Mouse (Mus musculus) ES-E14 (cell line): ENCODE measurements around the gene Cyp2s1. TPM values are rescaled to one million over a fixed set of nuclear protein-coding genes. Genes with fewer than 3 reads are reported as not detected.

Source experiments
- DNase-seq: peaks from one replicate; pipeline ENCODE4 v3.0.0-alpha.2; 2013; ENCODE audit warnings: low read depth, low spot score
- H3K27ac ChIP-seq: 2 replicates; pipeline ENCODE4 v1.5.1; 2012; ENCODE audit warnings: low read depth, mild to moderate bottlenecking, low read length, moderate library complexity, mixed read lengths; ENCODE audit not compliant: poor library complexity, insufficient read depth, severe bottlenecking
- H3K36me3 ChIP-seq: 2 replicates; pipeline ENCODE4 v1.6.1; 2012; ENCODE audit warnings: mild to moderate bottlenecking, low read length, moderate library complexity, mixed read lengths; ENCODE audit not compliant: control insufficient read depth, poor library complexity, insufficient read depth, severe bottlenecking
- H3K4me1 ChIP-seq, 2 experiments: fragments of 150-350 bp in 1 of 2; sonication (generic) in 1 of 2; 2 replicates each; pipeline ENCODE4 v1.6.1; 2012; ENCODE audit warnings: low read length in 2 of 2, mild to moderate bottlenecking in 1 of 2, mixed read lengths in 1 of 2; ENCODE audit not compliant: control insufficient read depth in 2 of 2, insufficient read depth in 2 of 2, poor library complexity in 1 of 2
- H3K4me3 ChIP-seq, 2 experiments: fragments of 150-350 bp in 1 of 2; sonication (generic) in 1 of 2; 2 replicates each; pipeline ENCODE4 v1.5.1; 2012; ENCODE audit warnings: low read length in 2 of 2, low read depth in 1 of 2, mild to moderate bottlenecking in 1 of 2, mixed read lengths in 1 of 2; ENCODE audit not compliant: insufficient read depth in 1 of 2, poor library complexity in 1 of 2, severe bottlenecking in 1 of 2
- H3K9ac ChIP-seq: 2 replicates; pipeline ENCODE4 v1.6.1; 2012; ENCODE audit warnings: low read depth, mild to moderate bottlenecking, low read length, mixed read lengths; ENCODE audit not compliant: poor library complexity, insufficient read depth, severe bottlenecking
- H3K9me3 ChIP-seq: fragments of 150-350 bp; sonication (generic); 2 replicates; pipeline ENCODE4 v1.6.1; 2012; ENCODE audit warnings: low read depth, mild to moderate bottlenecking, low read length; ENCODE audit not compliant: control insufficient read depth, insufficient read depth
- CHD2 ChIP-seq: IDR thresholded peaks from 2 replicates; pipeline ENCODE4 v1.6.1; 2014; ENCODE audit warnings: mild to moderate bottlenecking, low read depth, low read length, inconsistent platforms
- HCFC1 ChIP-seq: IDR thresholded peaks from 2 replicates; pipeline ENCODE4 v1.6.1; 2012; ENCODE audit warnings: low read length, inconsistent platforms, borderline replicate concordance; ENCODE audit not compliant: insufficient read depth
- MAFK ChIP-seq: IDR thresholded peaks from 2 replicates; pipeline ENCODE4 v1.6.1; 2014; ENCODE audit warnings: mild to moderate bottlenecking, low read depth, low read length, inconsistent platforms; ENCODE audit not compliant: insufficient read depth
- ZC3H11A ChIP-seq: IDR thresholded peaks from 2 replicates; pipeline ENCODE4 v1.6.1; 2012; ENCODE audit warnings: low read depth, mild to moderate bottlenecking, inconsistent platforms, low read length, borderline replicate concordance
- ZNF384 ChIP-seq: IDR thresholded peaks from 2 replicates; pipeline ENCODE4 v1.6.1; 2012; ENCODE audit warnings: low read depth, low read length, inconsistent platforms
- in situ Hi-C, 2 experiments: fragments of 600-800 bp; cut with MboI; formaldehyde crosslinking; loops; one replicate each; pipeline ENCODE4 v1.15.1; 2025; ENCODE audit warnings: low sequenced_read_pairs in 2 of 2, inconsistent platforms in 1 of 2; ENCODE audit not compliant: unreplicated experiment in 2 of 2
- total RNA-seq: library from RNA; depleted of rRNA; stranded (reverse); fragments of 300-350 nt; gene quantifications from 2 replicates; pipeline ENCODE4 v1.2.3, GENCODE M21; 2012

Cyp2s1 gene
- total RNA-seq, 1 experiment: 11.2 TPM

GRCm38 (mm10) chr7:25805631-25806343 lies 10.9 kb downstream of the Cyp2s1 start:
- no peaks in the 10 kb centered on the region for H3K36me3 ChIP-seq
- 0 out of 2 replicates have a peak overlapping the region, but pooled peaks have one; percentile 54 for H3K9ac ChIP-seq
- TF ChIP-seq MAFK: no peak
- 0 out of 2 replicates have a peak, but pooled peaks have one; percentile 15 for TF ChIP-seq ZNF384
- peak; percentile 56 for TF ChIP-seq ZC3H11A
- 0 out of 2 replicates have a peak, but pooled peaks have one; percentile 45 for TF ChIP-seq CHD2
- peaks cover 0 to 18% of the 10 kb centered on the region in 2 experiments; a peak in 2 of 4 replicates for H3K4me1 ChIP-seq
- no peaks in the 10 kb centered on the region for H3K9me3 ChIP-seq
- in situ Hi-C loops: loop anchor here in 1 of 2 experiments (10.0 kb wide), 1 partner anchor 51 kb away; the partner anchor contains the start of gene Hnrnpul1
- no peak overlapping the region for H3K27ac ChIP-seq
- peak; percentile 77 for DNase-seq
- H3K4me3 ChIP-seq: peak overlapping the region in 1 of 2 experiments; percentile 28; a peak in 1 of 4 replicates

DNA sequence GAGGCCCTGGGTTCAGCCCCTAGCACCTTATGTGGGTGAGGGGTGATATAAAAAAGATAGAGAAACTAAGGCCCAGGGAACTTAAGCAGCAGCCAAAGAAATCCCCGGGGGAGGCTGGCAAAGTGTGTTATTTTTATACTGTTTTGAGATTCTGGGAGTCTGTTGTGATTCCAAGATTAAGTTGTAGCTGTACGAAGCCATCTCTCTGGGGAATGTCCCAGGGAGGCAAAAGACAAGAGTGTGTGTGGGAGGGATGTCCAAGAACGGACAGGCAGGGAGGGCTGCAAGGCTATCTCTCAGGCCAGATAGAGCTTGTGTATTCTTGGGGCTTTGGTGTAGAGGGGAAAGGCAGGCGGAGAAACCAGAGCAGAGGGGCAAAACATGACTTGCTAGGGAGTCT lies 11.9 kb downstream of the Cyp2s1 start:
- DNase-seq: no peak
- H3K9me3 ChIP-seq: no peaks in the 10 kb centered on the region
- H3K27ac ChIP-seq: no peak overlapping the region
- no peak overlapping the region for H3K9ac ChIP-seq
- in situ Hi-C loops: loop anchor here in 1 of 2 experiments (10.0 kb wide), 1 partner anchor 50 kb away; the partner anchor contains the start of gene Hnrnpul1
- TF ChIP-seq ZC3H11A: no peak
- TF ChIP-seq MAFK: no peak
- no peak for TF ChIP-seq HCFC1
- no peak for TF ChIP-seq CHD2
- no peak for TF ChIP-seq ZNF384
- no peaks in the 10 kb centered on the region for H3K36me3 ChIP-seq
- peaks cover 0 to 18% of the 10 kb centered on the region in 2 experiments; a peak in 2 of 4 replicates for H3K4me1 ChIP-seq
- no peak overlapping the region for H3K4me3 ChIP-seq

DNA sequence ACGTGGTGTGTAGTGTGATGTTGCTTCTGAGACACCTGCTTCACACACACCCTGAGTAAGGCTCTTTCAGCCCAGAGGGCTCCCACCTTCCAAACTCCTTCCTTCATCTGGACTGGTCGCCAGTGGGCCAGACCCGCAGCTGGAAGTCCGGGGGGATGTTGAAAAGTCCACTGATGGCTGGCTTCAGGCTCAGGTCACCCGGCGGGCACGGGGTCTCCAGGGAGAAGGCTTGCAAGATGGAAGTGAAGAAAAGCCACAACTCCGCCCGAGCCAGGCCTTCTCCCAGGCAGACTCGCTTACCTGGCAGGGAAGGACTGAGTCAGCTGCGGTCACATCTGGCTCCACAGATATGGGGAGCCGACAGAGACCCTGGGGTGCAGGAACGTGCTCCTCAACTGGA lies 13.3 kb downstream of the Cyp2s1 start:
- no peak for DNase-seq
- no peak for TF ChIP-seq ZNF384
- Histone ChIP-seq H3K4me3 (no peak overlapping the region; a peak in 2 of 4 replicates), H3K9me3 (no peaks in the 10 kb centered on the region), H3K36me3 (no peaks in the 10 kb centered on the region), H3K4me1 (peaks cover 0 to 18% of the 10 kb centered on the region in 2 experiments; a peak in 2 of 4 replicates), H3K27ac (no peak overlapping the region), H3K9ac (no peak overlapping the region; the same call in 1 of the 2 replicates)
- in situ Hi-C loops: loop anchor here in 1 of 2 experiments (10.0 kb wide), 1 partner anchor 49 kb away; the partner anchor contains the start of gene Hnrnpul1

- Histone ChIP-seq H3K27ac (no peak overlapping the region), H3K36me3 (no peaks in the 10 kb centered on the region), H3K9me3 (no peaks in the 10 kb centered on the region), H3K4me1 (peaks cover 0 to 18% of the 10 kb centered on the region in 2 experiments; a peak in 2 of 4 replicates), H3K9ac (no peak overlapping the region), H3K4me3 (peak overlapping the region; percentile 16 to 20; a peak in 3 of 4 replicates)
- TF ChIP-seq CHD2: no peak
- no peak for TF ChIP-seq ZC3H11A
- no peak for TF ChIP-seq MAFK
- no peak for TF ChIP-seq ZNF384
- no peak for TF ChIP-seq HCFC1
- in situ Hi-C loops: loop anchor here in 1 of 2 experiments (10.0 kb wide), 1 partner anchor 48 kb away; the partner anchor contains the start of gene Hnrnpul1
- DNase-seq: no peak
Observed at GRCm38 (mm10) chr7:25802241-25803125, 14.2 kb downstream of the Cyp2s1 start.
